In genomic region chr3:98211301-98212081, GRCm38 (mm10) we compare ENCODE assay signal across 13 mouse cellular contexts. TPM values are rescaled to one million over a fixed set of nuclear protein-coding genes. Genes with fewer than 3 reads are reported as not detected.
DNase-seq lines count a peak whose midpoint lies in the region; ATAC-seq and TF ChIP-seq lines count a peak whose summit lies in the region.
"Had no signal": no experiment of that assay in that cellular context is flagged by ENCODE, and none has a peak within 500 bp of the region (broad histone marks: within the 10 kb centered on the region; RNA-seq: fewer than 3 reads in every experiment).

No protein-coding gene starts in this region.

- no peaks in the 10 kb centered on the region for H3K27me3 ChIP-seq in hindbrain, embryonic 13.5 days
- no peaks in the 10 kb centered on the region for H3K27me3 ChIP-seq in hindbrain, embryonic 11.5 days (ENCODE audit: control insufficient read depth, insufficient read depth, low read length)
- H3K27me3 ChIP-seq in hindbrain, postnatal 0 days (ENCODE audit: insufficient read depth, low read length), result no peaks in the 10 kb centered on the region
- no peaks in the 10 kb centered on the region for H3K27me3 ChIP-seq in heart, adult 2 months (ENCODE audit: control insufficient read depth, insufficient read depth, low read length)
- H3K27me3 ChIP-seq: embryonic facial prominence, embryonic 13.5 days had no signal

- ATAC-seq in hindbrain, embryonic 13.5 days (ENCODE audit: low FRiP score), result peak; percentile 66; the same call in 1 of the 2 replicates
- no peak for ATAC-seq in hindbrain, embryonic 11.5 days (ENCODE audit: low FRiP score)
- 0 out of 2 replicates have a peak, but pooled peaks have one; percentile 58 for ATAC-seq in hindbrain, postnatal 0 days
- ATAC-seq: inflammation-experienced regulatory T-cells, adult 6 months had no signal

- TF ChIP-seq POLR2A in heart, adult 2 months (IDR thresholded peaks at IDR 0.05; ENCODE audit: insufficient read depth, low read depth, low read length), result no peak

- no peaks in the 10 kb centered on the region for H3K36me3 ChIP-seq in hindbrain, embryonic 13.5 days
- no peaks in the 10 kb centered on the region for H3K36me3 ChIP-seq in hindbrain, embryonic 11.5 days (ENCODE audit: control insufficient read depth, insufficient read depth, low read length)
- H3K36me3 ChIP-seq in hindbrain, postnatal 0 days (ENCODE audit: insufficient read depth, low read length), result no peaks in the 10 kb centered on the region
- no peaks in the 10 kb centered on the region for H3K36me3 ChIP-seq in heart, adult 2 months (ENCODE audit: control insufficient read depth, insufficient read depth, low read length)
- H3K36me3 ChIP-seq: embryonic facial prominence, embryonic 13.5 days had no signal

- H3K27ac ChIP-seq in hindbrain, embryonic 13.5 days, result peak overlapping the region; percentile 58
- no peak overlapping the region for H3K27ac ChIP-seq in hindbrain, embryonic 11.5 days (ENCODE audit: low read depth, low read length)
- peak overlapping the region; percentile 54; the same call in 1 of the 2 replicates for H3K27ac ChIP-seq in hindbrain, postnatal 0 days
- H3K27ac ChIP-seq in heart, adult 2 months, result no peak overlapping the region
- H3K27ac ChIP-seq: embryonic facial prominence, embryonic 13.5 days had no signal

- 44% methylated on average over 7 of the region's 7 CpGs for WGBS in hindbrain, embryonic 13.5 days
- 72% methylated on average over 7 of the region's 7 CpGs for WGBS in hindbrain, embryonic 11.5 days
- 42% methylated on average over 7 of the region's 7 CpGs for WGBS in hindbrain, postnatal 0 days
- WGBS in heart, adult 2 months, result 74% methylated on average over 7 of the region's 7 CpGs

- no peaks in the 10 kb centered on the region for H3K9me3 ChIP-seq in hindbrain, embryonic 13.5 days
- no peaks in the 10 kb centered on the region for H3K9me3 ChIP-seq in hindbrain, embryonic 11.5 days (ENCODE audit: control insufficient read depth, low read length)
- H3K9me3 ChIP-seq in hindbrain, postnatal 0 days (ENCODE audit: low read length), result no peaks in the 10 kb centered on the region
- H3K9me3 ChIP-seq: embryonic facial prominence, embryonic 13.5 days had no signal

- no peak overlapping the region for H3K4me2 ChIP-seq in hindbrain, embryonic 13.5 days
- H3K4me2 ChIP-seq in hindbrain, embryonic 11.5 days (replicated peaks; ENCODE audit: low read depth, low read length), result no peak overlapping the region
- no peak overlapping the region for H3K4me2 ChIP-seq in hindbrain, postnatal 0 days (ENCODE audit: low read depth, low read length)
- H3K4me2 ChIP-seq: embryonic facial prominence, embryonic 13.5 days had no signal

- no peak for TF ChIP-seq CTCF in hindbrain, postnatal 0 days (IDR thresholded peaks at IDR 0.05; ENCODE audit: low read depth)
- TF ChIP-seq CTCF in heart, adult 2 months (IDR thresholded peaks at IDR 0.05), result no peak

- H3K4me3 ChIP-seq in hindbrain, embryonic 13.5 days, result no peak overlapping the region
- H3K4me3 ChIP-seq in hindbrain, embryonic 11.5 days (ENCODE audit: low read depth, low read length), result no peak overlapping the region
- H3K4me3 ChIP-seq in hindbrain, postnatal 0 days (ENCODE audit: low read length), result no peak overlapping the region
- no peak overlapping the region for H3K4me3 ChIP-seq in heart, adult 2 months
- H3K4me3 ChIP-seq: embryonic facial prominence, embryonic 13.5 days had no signal

- TF ChIP-seq EP300 in heart, adult 2 months (IDR thresholded peaks at IDR 0.05; ENCODE audit: insufficient read depth, low read depth, low read length), result no peak

- no peak overlapping the region for H3K9ac ChIP-seq in hindbrain, embryonic 13.5 days
- H3K9ac ChIP-seq in hindbrain, embryonic 11.5 days (ENCODE audit: low read depth, low read length), result no peak overlapping the region
- no peak overlapping the region for H3K9ac ChIP-seq in hindbrain, postnatal 0 days (replicated peaks; ENCODE audit: low read length)
- H3K9ac ChIP-seq in heart, adult 2 months (ENCODE audit: low read depth, low read length), result no peak overlapping the region
- H3K9ac ChIP-seq: embryonic facial prominence, embryonic 13.5 days had no signal

- H3K79me2 ChIP-seq in heart, adult 2 months (replicated peaks; ENCODE audit: control insufficient read depth, insufficient read depth, low read length), result no peaks in the 10 kb centered on the region

- intact Hi-C loops in left cerebral cortex, postnatal 25 days (cut with DNase I), result loop anchor here (5.0 kb wide), 2 partner anchors 134 to 194 kb away; no protein-coding TSS in a partner anchor
- intact Hi-C loops in heart, adult 2 months (cut with DNase I), result no loop called here

- DNase-seq in hindbrain, embryonic 11.5 days (ENCODE audit: low spot score), result no peak
- peak; percentile 68 for DNase-seq in hindbrain, postnatal 0 days (ENCODE audit: low spot score)
- peak; percentile 66 to 90 for DNase-seq in left cerebral cortex, postnatal 25 days (ENCODE audit: low spot score in 2 of 2)
- peak; percentile 67 for DNase-seq in right cerebral cortex, postnatal 25 days
- no peak for DNase-seq in heart, adult 2 months
- no peak for DNase-seq in thymus, adult 18-20 months
- no peak for DNase-seq in cerebellum, adult 11 months
- DNase-seq: heart, adult 18-20 months had no signal

- peaks cover 10% of the 10 kb centered on the region for H3K4me1 ChIP-seq in hindbrain, embryonic 13.5 days (replicated peaks)
- no peaks in the 10 kb centered on the region for H3K4me1 ChIP-seq in hindbrain, embryonic 11.5 days (replicated peaks; ENCODE audit: control insufficient read depth, insufficient read depth, low read length)
- H3K4me1 ChIP-seq in hindbrain, postnatal 0 days (ENCODE audit: insufficient read depth, low read length), result no peaks in the 10 kb centered on the region
- no peaks in the 10 kb centered on the region for H3K4me1 ChIP-seq in heart, adult 2 months (ENCODE audit: control insufficient read depth, insufficient read depth, low read length)
- H3K4me1 ChIP-seq: embryonic facial prominence, embryonic 13.5 days had no signal

RNA-seq across cellular contexts. Expression of gene Reg4, which starts 10.5 kb away (rescaled TPM):
- polyA plus RNA-seq in hindbrain, embryonic 13.5 days (2015; fragmentation: Nextera tagmentation; extraction: Ambion mirVana), result not detected in 2 replicates
- polyA plus RNA-seq in hindbrain, embryonic 11.5 days (2014; fragmentation: Nextera tagmentation; extraction: Ambion mirVana), result not detected in 2 replicates
- not detected in 2 replicates for total RNA-seq in hindbrain, postnatal 0 days (2014; rRNA removed)
- 0.19 TPM in 1 of 2 replicates, not detected in the other for polyA plus RNA-seq in hindbrain, postnatal 0 days (2015; fragmentation: Nextera tagmentation; extraction: Ambion mirVana)
- not detected for total RNA-seq in left cerebral cortex, postnatal 25 days (2021)
- not detected for total RNA-seq in heart, adult 2 months (2021)
- polyA plus RNA-seq in heart, adult 2 months (2012; rRNA removed), result not detected in 2 replicates
- total RNA-seq: heart, adult 18-20 months had no signal
- polyA plus RNA-seq: embryonic facial prominence, embryonic 13.5 days; inflammation-experienced regulatory T-cells, adult 6 months; limb, embryonic 14.5 days; stomach, embryonic 14.5 days had no signal

RNA-seq across cellular contexts. Expression of gene Adam30, which starts 51.1 kb away (rescaled TPM):
- 0.05 TPM in 1 of 2 replicates, not detected in the other for polyA plus RNA-seq in hindbrain, embryonic 13.5 days (2015; fragmentation: Nextera tagmentation; extraction: Ambion mirVana)
- not detected in 2 replicates for polyA plus RNA-seq in hindbrain, embryonic 11.5 days (2014; fragmentation: Nextera tagmentation; extraction: Ambion mirVana)
- 0.10 TPM in 1 of 2 replicates, not detected in the other for total RNA-seq in hindbrain, postnatal 0 days (2014; rRNA removed)
- polyA plus RNA-seq in hindbrain, postnatal 0 days (2015; fragmentation: Nextera tagmentation; extraction: Ambion mirVana), result not detected in 2 replicates
- not detected for total RNA-seq in left cerebral cortex, postnatal 25 days (2021)
- total RNA-seq in heart, adult 2 months (2021), result not detected
- polyA plus RNA-seq in heart, adult 2 months (2012; rRNA removed), result 0.04 TPM in 1 of 2 replicates, not detected in the other
- total RNA-seq: heart, adult 18-20 months had no signal
- polyA plus RNA-seq: embryonic facial prominence, embryonic 13.5 days; inflammation-experienced regulatory T-cells, adult 6 months; stomach, embryonic 14.5 days had no signal

Comparison
In these comparisons a context has a peak if more than half of its experiments do, and no peak if none do; other contexts are left out.
1. H3K27ac ChIP-seq: peak in hindbrain, embryonic 13.5 days (single experiment) and hindbrain, postnatal 0 days (single experiment); none in hindbrain, embryonic 11.5 days (single experiment) and heart, adult 2 months (single experiment).
2. DNase-seq: peak in hindbrain, postnatal 0 days (single experiment), left cerebral cortex, postnatal 25 days (2 of 2) and right cerebral cortex, postnatal 25 days (single experiment); none in hindbrain, embryonic 11.5 days (single experiment), heart, adult 2 months (0 of 2), thymus, adult 18-20 months (0 of 2) and cerebellum, adult 11 months (single experiment).